Mouse (Mus musculus) heart, adult 10 weeks (tissue): ENCODE measurements around the gene Tmcc1. TPM values are rescaled to one million over a fixed set of nuclear protein-coding genes. Genes with fewer than 3 reads are reported as not detected.

Experiments used
- polyA plus RNA-seq: library from polyadenylated mRNA; stranded (reverse); fragments of 350-450 nt; fragmentation: Illumina TruSeq; extraction: RNeasy Lipid Tissue Mini Kit (QIAGEN cat#74804); gene quantifications from one replicate; pipeline ENCODE4 v1.2.3, GENCODE M21; 2014; ENCODE audit warnings: low read depth, low replicate concordance

Tmcc1 gene
- 26.9 TPM for polyA plus RNA-seq

GRCm38 (mm10) chr6:116193394-116194393 lies at the start of gene Tmcc1:
Tmcc1 (minus strand) TSS chr6:116193486.

GRCm38 (mm10) chr6:116207729-116208534 lies 14.6 kb upstream of the Tmcc1 start, which contains the start of gene Washc2:
Washc2 (plus strand) TSS chr6:116208038.

GRCm38 (mm10) chr6:115994877-115995520 lies 198.3 kb downstream of the Tmcc1 start, which contains the start of gene Plxnd1:
Plxnd1 (minus strand) TSS chr6:115995005.

Other genes with a start within 250 kb of the Tmcc1 start
- not detected for gene H1foo, start 248.5 kb downstream of the Tmcc1 start, polyA plus RNA-seq
- gene Plxnd1, start 198.5 kb downstream of the Tmcc1 start, polyA plus RNA-seq, result 101 TPM
- 22.8 TPM for gene Washc2, start 14.6 kb upstream of the Tmcc1 start, polyA plus RNA-seq
- 6.0 TPM for gene Zfand4, start 70.7 kb upstream of the Tmcc1 start, polyA plus RNA-seq
- 48.6 TPM for gene March8, start 144.5 kb upstream of the Tmcc1 start, polyA plus RNA-seq